ENCODE assay signal across 23 mouse cellular contexts in the genomic region with DNA sequence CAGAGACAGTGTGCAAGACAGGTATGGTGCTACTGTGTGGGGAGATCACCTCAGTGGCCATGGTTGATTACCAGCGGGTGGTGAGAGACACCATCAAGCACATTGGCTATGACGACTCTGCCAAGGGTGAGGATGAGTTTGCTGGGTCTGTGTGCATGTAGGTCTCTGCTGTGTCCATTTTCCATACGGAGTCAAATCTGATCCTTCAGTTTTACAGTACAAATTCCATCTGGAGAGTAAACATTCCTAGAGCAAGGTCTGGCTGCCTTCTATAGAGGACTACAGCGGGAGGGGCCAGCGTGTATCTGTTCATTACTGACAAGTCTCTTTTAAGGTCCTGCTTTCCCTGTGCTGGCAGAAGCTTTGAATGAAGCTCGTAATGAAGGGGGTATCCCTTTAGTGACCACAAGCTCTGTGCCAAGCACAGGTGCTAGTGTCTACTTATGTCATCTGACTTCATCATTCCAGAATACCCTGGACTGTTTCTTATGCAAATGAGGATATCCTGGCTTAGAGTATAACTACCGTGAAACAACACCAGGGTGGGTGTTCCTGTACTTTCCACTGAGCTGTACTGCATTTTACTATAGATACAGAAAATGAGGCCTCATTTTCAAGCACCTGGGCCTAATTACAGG. TPM values are rescaled to one million over a fixed set of nuclear protein-coding genes. Genes with fewer than 3 reads are reported as not detected.
"Had no signal": no experiment of that assay in that cellular context is flagged by ENCODE, and none has a peak within 500 bp of the region (broad histone marks: within the 10 kb centered on the region; RNA-seq: fewer than 3 reads in every experiment).

No protein-coding gene starts in this region.

- H3K27ac ChIP-seq: liver, embryonic 14.5 days; lung, embryonic 15.5 days; macrophage; midbrain, embryonic 13.5 days; midbrain, embryonic 15.5 days; neural tube, embryonic 12.5 days; stomach, embryonic 15.5 days had no signal

- H3K9me3 ChIP-seq: lung, embryonic 15.5 days; megakaryocyte, embryonic 14.5 days; midbrain, embryonic 13.5 days; midbrain, embryonic 15.5 days; neural tube, embryonic 12.5 days; stomach, embryonic 15.5 days had no signal

- H3K4me1 ChIP-seq: lung, embryonic 15.5 days; megakaryocyte, embryonic 14.5 days; midbrain, embryonic 13.5 days; midbrain, embryonic 15.5 days; neural tube, embryonic 12.5 days; stomach, embryonic 15.5 days had no signal

- H3K9ac ChIP-seq: liver, embryonic 14.5 days; lung, embryonic 15.5 days; midbrain, embryonic 13.5 days; midbrain, embryonic 15.5 days; neural tube, embryonic 12.5 days; stomach, embryonic 15.5 days had no signal

- ATAC-seq: lung, postnatal 0 days; midbrain, embryonic 13.5 days; midbrain, embryonic 15.5 days had no signal

- DNase-seq: lung, adult 2 months; lung, postnatal 14 days; lung, postnatal 36 days; right cerebral cortex, postnatal 14 days; thymus, adult 2 months; thymus, postnatal 25 days had no signal

- H3K4me2 ChIP-seq: lung, embryonic 15.5 days; midbrain, embryonic 11.5 days; midbrain, embryonic 13.5 days; midbrain, embryonic 15.5 days; neural tube, embryonic 12.5 days; stomach, embryonic 15.5 days had no signal

- H3K4me3 ChIP-seq: lung, embryonic 15.5 days; megakaryocyte, embryonic 14.5 days; midbrain, embryonic 13.5 days; midbrain, embryonic 15.5 days; neural tube, embryonic 12.5 days; stomach, embryonic 15.5 days had no signal

- H3K27me3 ChIP-seq: lung, embryonic 15.5 days; megakaryocyte, embryonic 14.5 days; midbrain, embryonic 13.5 days; midbrain, embryonic 15.5 days; neural tube, embryonic 12.5 days; stomach, embryonic 15.5 days had no signal

- H3K36me3 ChIP-seq: lung, embryonic 15.5 days; midbrain, embryonic 13.5 days; midbrain, embryonic 15.5 days; neural tube, embryonic 12.5 days; stomach, embryonic 15.5 days had no signal

RNA-seq across cellular contexts. Expression of gene Mat1a, which starts 6.3 kb away (rescaled TPM):
- total RNA-seq: megakaryocyte progenitor cell, adult 5-6 weeks; midbrain, postnatal 0 days; monocyte, adult 5-6 weeks; neutrophil, adult 5-6 weeks had no signal
- polyA plus RNA-seq: macrophage; midbrain, embryonic 11.5 days; midbrain, embryonic 13.5 days; midbrain, postnatal 0 days; neural tube, embryonic 12.5 days; neural tube, embryonic 14.5 days had no signal

RNA-seq across cellular contexts. Expression of gene Sftpa1, which starts 20.4 kb away (rescaled TPM):
- total RNA-seq: megakaryocyte progenitor cell, adult 5-6 weeks; midbrain, postnatal 0 days; monocyte, adult 5-6 weeks; neutrophil, adult 5-6 weeks had no signal
- polyA plus RNA-seq: macrophage; midbrain, embryonic 11.5 days; midbrain, embryonic 13.5 days; midbrain, embryonic 15.5 days; midbrain, postnatal 0 days; neural tube, embryonic 12.5 days; neural tube, embryonic 14.5 days; spleen, adult 2 months; stomach, embryonic 15.5 days; testis, adult 2 months had no signal

RNA-seq across cellular contexts. Expression of gene Dydc1, which starts 38.4 kb away (rescaled TPM):
- total RNA-seq: megakaryocyte progenitor cell, adult 5-6 weeks; monocyte, adult 5-6 weeks; neutrophil, adult 5-6 weeks had no signal
- polyA plus RNA-seq: lung, embryonic 15.5 days; macrophage; midbrain, embryonic 11.5 days; midbrain, embryonic 13.5 days; midbrain, embryonic 15.5 days; neural tube, embryonic 12.5 days; neural tube, embryonic 14.5 days; spleen, adult 2 months; stomach, embryonic 15.5 days had no signal

RNA-seq across cellular contexts. Expression of gene Mbl1, which starts 40.1 kb away (rescaled TPM):
- total RNA-seq: megakaryocyte progenitor cell, adult 5-6 weeks; midbrain, postnatal 0 days; monocyte, adult 5-6 weeks had no signal
- polyA plus RNA-seq: macrophage; midbrain, embryonic 11.5 days; midbrain, embryonic 13.5 days; midbrain, embryonic 15.5 days; midbrain, postnatal 0 days; neural tube, embryonic 12.5 days; neural tube, embryonic 14.5 days; spleen, adult 2 months; thymus, adult 2 months had no signal

RNA-seq across cellular contexts. Expression of gene Dydc2, which starts 42.1 kb away (rescaled TPM):
- total RNA-seq: megakaryocyte progenitor cell, adult 5-6 weeks; midbrain, postnatal 0 days; monocyte, adult 5-6 weeks; neutrophil, adult 5-6 weeks had no signal
- polyA plus RNA-seq: liver, embryonic 14.5 days; macrophage; midbrain, embryonic 11.5 days; neural tube, embryonic 12.5 days; spleen, adult 2 months; stomach, embryonic 15.5 days; thymus, adult 2 months had no signal
